19 mouse cellular contexts compared by ENCODE assay signal in the genomic region with DNA sequence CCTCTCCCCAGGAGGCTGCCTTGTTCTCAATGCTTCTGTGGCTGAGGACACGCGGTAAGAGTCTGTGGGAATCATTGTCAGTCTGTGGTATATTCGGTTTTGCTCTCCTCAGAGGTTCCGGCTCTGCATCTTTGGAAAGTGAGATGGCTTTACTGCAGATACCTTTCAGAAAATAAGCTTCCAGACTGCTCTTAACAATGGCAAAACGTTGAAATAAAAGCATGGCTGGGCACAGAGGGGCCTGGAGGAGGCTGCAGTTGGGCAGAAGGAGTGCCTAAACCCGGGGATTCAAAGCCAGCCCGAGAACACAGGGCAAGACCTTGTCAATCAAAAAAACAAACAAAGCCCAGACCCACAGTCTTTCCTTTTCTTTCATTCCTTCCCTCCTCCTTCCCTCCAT. TPM values are rescaled to one million over a fixed set of nuclear protein-coding genes. Genes with fewer than 3 reads are reported as not detected.
DNase-seq lines count a peak whose midpoint lies in the region; ATAC-seq and TF ChIP-seq lines count a peak whose summit lies in the region.
"Had no signal": no experiment of that assay in that cellular context is flagged by ENCODE, and none has a peak within 500 bp of the region (broad histone marks: within the 10 kb centered on the region; RNA-seq: fewer than 3 reads in every experiment).

No protein-coding gene starts in this region.

- DNase-seq in liver, postnatal 0 days, result no peak
- no peak for DNase-seq in forebrain, embryonic 11.5 days (ENCODE audit: low spot score)
- no peak for DNase-seq in kidney, adult 8-10 months
- no peak for DNase-seq in heart, postnatal 4 days
- no peak for DNase-seq in T-cell, adult 2 months (ENCODE audit: low spot score)
- DNase-seq: adrenal gland, postnatal 36 days; cerebellum, postnatal 10 days; kidney, adult 18-20 months; lung, postnatal 14 days; spleen, adult 18-20 months had no signal

- ATAC-seq in liver, postnatal 0 days, result no peak
- ATAC-seq in liver, embryonic 12.5 days, result no peak
- no peak for ATAC-seq in forebrain, embryonic 11.5 days (replicated peaks; ENCODE audit: low FRiP score)
- ATAC-seq in hindbrain, embryonic 15.5 days (ENCODE audit: low FRiP score, low read depth), result no peak
- ATAC-seq in neural tube, embryonic 14.5 days (ENCODE audit: low read depth), result no peak

- H3K27ac ChIP-seq in liver, postnatal 0 days (ENCODE audit: low read depth), result no peak overlapping the region
- H3K27ac ChIP-seq in liver, embryonic 12.5 days, result no peak overlapping the region
- H3K27ac ChIP-seq in forebrain, embryonic 11.5 days (ENCODE audit: low read depth, low read length), result peak overlapping the region; percentile 90
- H3K27ac ChIP-seq in hindbrain, embryonic 15.5 days (replicated peaks), result peak overlapping the region; percentile 47; the same call in 1 of the 2 replicates
- H3K27ac ChIP-seq in neural tube, embryonic 14.5 days (ENCODE audit: low read depth, low read length), result peak overlapping the region; percentile 28; the same call in 1 of the 2 replicates
- H3K27ac ChIP-seq: heart, embryonic 13.5 days; limb, embryonic 10.5 days; liver, embryonic 15.5 days; stomach, embryonic 15.5 days had no signal

- H3K9me3 ChIP-seq in liver, postnatal 0 days (ENCODE audit: low read length), result no peaks in the 10 kb centered on the region
- no peaks in the 10 kb centered on the region for H3K9me3 ChIP-seq in liver, embryonic 12.5 days (replicated peaks)
- no peaks in the 10 kb centered on the region for H3K9me3 ChIP-seq in forebrain, embryonic 11.5 days (ENCODE audit: control insufficient read depth, low read length)
- H3K9me3 ChIP-seq in hindbrain, embryonic 15.5 days, result no peaks in the 10 kb centered on the region
- H3K9me3 ChIP-seq in neural tube, embryonic 14.5 days (ENCODE audit: control insufficient read depth, low read length), result no peaks in the 10 kb centered on the region
- H3K9me3 ChIP-seq: heart, embryonic 13.5 days; limb, embryonic 10.5 days; liver, embryonic 15.5 days; stomach, embryonic 15.5 days had no signal

- H3K27me3 ChIP-seq in liver, postnatal 0 days (ENCODE audit: insufficient read depth, low read length), result peaks cover 18% of the 10 kb centered on the region
- H3K27me3 ChIP-seq in liver, embryonic 12.5 days (replicated peaks), result peaks cover 72% of the 10 kb centered on the region
- H3K27me3 ChIP-seq in forebrain, embryonic 11.5 days (ENCODE audit: control insufficient read depth, insufficient read depth, low read length), result no peaks in the 10 kb centered on the region
- no peaks in the 10 kb centered on the region for H3K27me3 ChIP-seq in hindbrain, embryonic 15.5 days
- H3K27me3 ChIP-seq in neural tube, embryonic 14.5 days (ENCODE audit: control insufficient read depth, insufficient read depth, low read length), result no peaks in the 10 kb centered on the region
- H3K27me3 ChIP-seq: stomach, embryonic 15.5 days had no signal

- H3K4me1 ChIP-seq in liver, postnatal 0 days (ENCODE audit: insufficient read depth), result no peaks in the 10 kb centered on the region; the same call in 1 of the 2 replicates
- H3K4me1 ChIP-seq in liver, embryonic 12.5 days, result peaks cover 30% of the 10 kb centered on the region
- H3K4me1 ChIP-seq in forebrain, embryonic 11.5 days (replicated peaks; ENCODE audit: control insufficient read depth, insufficient read depth, low read length), result peaks cover 43% of the 10 kb centered on the region
- H3K4me1 ChIP-seq in hindbrain, embryonic 15.5 days (replicated peaks), result peaks cover 44% of the 10 kb centered on the region
- H3K4me1 ChIP-seq in neural tube, embryonic 14.5 days (ENCODE audit: control insufficient read depth, insufficient read depth, low read length), result peaks cover 41% of the 10 kb centered on the region

- 17% methylated on average over 7 of the region's 7 CpGs for WGBS in liver, postnatal 0 days (ENCODE audit: insufficient replicate concordance)
- WGBS in liver, embryonic 12.5 days (ENCODE audit: insufficient replicate concordance), result 23% methylated on average over 7 of the region's 7 CpGs
- 8% methylated on average over 7 of the region's 7 CpGs for WGBS in forebrain, embryonic 11.5 days
- 8% methylated on average over 7 of the region's 7 CpGs for whole genome bisulfite sequencing in hindbrain, embryonic 15.5 days
- 14% methylated on average over 7 of the region's 7 CpGs for WGBS in neural tube, embryonic 14.5 days

- TF ChIP-seq EP300 in liver, postnatal 0 days (IDR thresholded peaks at IDR 0.05; ENCODE audit: low read depth), result no peak

- no peak overlapping the region for H3K4me3 ChIP-seq in liver, postnatal 0 days (ENCODE audit: low read depth, low read length)
- H3K4me3 ChIP-seq in liver, embryonic 12.5 days, result no peak overlapping the region
- no peak overlapping the region for H3K4me3 ChIP-seq in forebrain, embryonic 11.5 days (ENCODE audit: low read depth, low read length)
- H3K4me3 ChIP-seq in hindbrain, embryonic 15.5 days, result no peak overlapping the region
- H3K4me3 ChIP-seq in neural tube, embryonic 14.5 days (ENCODE audit: low read depth, low read length), result no peak overlapping the region
- H3K4me3 ChIP-seq: heart, embryonic 13.5 days; limb, embryonic 10.5 days; liver, embryonic 15.5 days; stomach, embryonic 15.5 days had no signal

- no peaks in the 10 kb centered on the region for H3K36me3 ChIP-seq in liver, postnatal 0 days (replicated peaks; ENCODE audit: insufficient read depth, low read length)
- no peaks in the 10 kb centered on the region for H3K36me3 ChIP-seq in liver, embryonic 12.5 days
- H3K36me3 ChIP-seq in forebrain, embryonic 11.5 days (ENCODE audit: control insufficient read depth, insufficient read depth, low read length), result no peaks in the 10 kb centered on the region
- no peaks in the 10 kb centered on the region for H3K36me3 ChIP-seq in hindbrain, embryonic 15.5 days
- no peaks in the 10 kb centered on the region for H3K36me3 ChIP-seq in neural tube, embryonic 14.5 days (ENCODE audit: control insufficient read depth, insufficient read depth, low read length)
- H3K36me3 ChIP-seq: heart, embryonic 13.5 days; limb, embryonic 10.5 days; liver, embryonic 15.5 days; stomach, embryonic 15.5 days had no signal

- TF ChIP-seq CTCF in liver, postnatal 0 days (IDR thresholded peaks at IDR 0.05; ENCODE audit: low read depth), result no peak

- no peak overlapping the region; the same call in 1 of the 2 replicates for H3K9ac ChIP-seq in liver, postnatal 0 days (replicated peaks)
- no peak overlapping the region for H3K9ac ChIP-seq in liver, embryonic 12.5 days
- H3K9ac ChIP-seq in forebrain, embryonic 11.5 days (ENCODE audit: low read length), result peak overlapping the region; percentile 37
- H3K9ac ChIP-seq in hindbrain, embryonic 15.5 days, result no peak overlapping the region
- H3K9ac ChIP-seq in neural tube, embryonic 14.5 days (replicated peaks; ENCODE audit: low read depth, low read length), result no peak overlapping the region
- H3K9ac ChIP-seq: heart, embryonic 13.5 days; liver, embryonic 15.5 days; stomach, embryonic 15.5 days had no signal

- H3K4me2 ChIP-seq in liver, postnatal 0 days (ENCODE audit: low read depth, low read length), result 0 out of 2 replicates have a peak overlapping the region, but pooled peaks have one; percentile 4
- H3K4me2 ChIP-seq in liver, embryonic 12.5 days, result no peak overlapping the region
- no peak overlapping the region for H3K4me2 ChIP-seq in forebrain, embryonic 11.5 days (ENCODE audit: low read depth, low read length, severe bottlenecking)
- no peak overlapping the region for H3K4me2 ChIP-seq in hindbrain, embryonic 15.5 days
- H3K4me2 ChIP-seq in neural tube, embryonic 14.5 days (ENCODE audit: low read depth, low read length), result no peak overlapping the region
- H3K4me2 ChIP-seq: heart, embryonic 13.5 days; liver, embryonic 15.5 days; stomach, embryonic 15.5 days had no signal

RNA-seq across cellular contexts. Expression of a gene that starts 29.7 kb away (rescaled TPM):
- polyA plus RNA-seq in liver, postnatal 0 days (2015; fragmentation: Nextera tagmentation; extraction: Ambion mirVana), result 51.0 and 55.5 TPM in 2 replicates
- 25.6 and 26.7 TPM in 2 replicates for polyA plus RNA-seq in liver, embryonic 12.5 days (2016; fragmentation: Nextera tagmentation; extraction: Ambion mirVana)
- polyA plus RNA-seq in forebrain, embryonic 11.5 days (2014; fragmentation: Nextera tagmentation; extraction: Ambion mirVana), result 33.2 and 33.8 TPM in 2 replicates
- polyA plus RNA-seq in hindbrain, embryonic 15.5 days (2015; fragmentation: Nextera tagmentation; extraction: Ambion mirVana), result 21.9 and 25.9 TPM in 2 replicates
- 10.9 and 33.9 TPM in 2 replicates for polyA plus RNA-seq in neural tube, embryonic 14.5 days (2014; fragmentation: Nextera tagmentation; extraction: Ambion mirVana)
- 10 to 100 TPM; 51.2 to 52.7 TPM for total RNA-seq in heart, postnatal 4 days (2021)
- total RNA-seq: neutrophil, adult 5-6 weeks had no signal

RNA-seq across cellular contexts. Expression of a gene that starts 36.9 kb away (rescaled TPM):
- polyA plus RNA-seq in liver, postnatal 0 days (2015; fragmentation: Nextera tagmentation; extraction: Ambion mirVana), result 38.3 and 38.4 TPM in 2 replicates
- 49.0 and 51.6 TPM in 2 replicates for polyA plus RNA-seq in liver, embryonic 12.5 days (2016; fragmentation: Nextera tagmentation; extraction: Ambion mirVana)
- polyA plus RNA-seq in forebrain, embryonic 11.5 days (2014; fragmentation: Nextera tagmentation; extraction: Ambion mirVana), result 83.4 and 94.0 TPM in 2 replicates
- polyA plus RNA-seq in hindbrain, embryonic 15.5 days (2015; fragmentation: Nextera tagmentation; extraction: Ambion mirVana), result 81.6 and 82.8 TPM in 2 replicates
- polyA plus RNA-seq in neural tube, embryonic 14.5 days (2014; fragmentation: Nextera tagmentation; extraction: Ambion mirVana), result 80.0 and 82.4 TPM in 2 replicates
- total RNA-seq in heart, postnatal 4 days (2021), result 10 to 100 TPM; 34.6 to 35.6 TPM

RNA-seq across cellular contexts. Expression of a gene that starts 48.5 kb away (rescaled TPM):
- 10.1 and 13.9 TPM in 2 replicates for polyA plus RNA-seq in liver, postnatal 0 days (2015; fragmentation: Nextera tagmentation; extraction: Ambion mirVana)
- polyA plus RNA-seq in liver, embryonic 12.5 days (2016; fragmentation: Nextera tagmentation; extraction: Ambion mirVana), result 2.4 and 3.2 TPM in 2 replicates
- polyA plus RNA-seq in forebrain, embryonic 11.5 days (2014; fragmentation: Nextera tagmentation; extraction: Ambion mirVana), result 0.25 and 0.29 TPM in 2 replicates
- polyA plus RNA-seq in hindbrain, embryonic 15.5 days (2015; fragmentation: Nextera tagmentation; extraction: Ambion mirVana), result 0.35 and 0.41 TPM in 2 replicates
- 0.09 and 0.36 TPM in 2 replicates for polyA plus RNA-seq in neural tube, embryonic 14.5 days (2014; fragmentation: Nextera tagmentation; extraction: Ambion mirVana)
- under 1 TPM; 0.32 to 0.36 TPM for total RNA-seq in heart, postnatal 4 days (2021)
- total RNA-seq: megakaryocyte-erythroid progenitor cell, adult 5-6 weeks had no signal

RNA-seq across cellular contexts. Expression of a gene that starts 49.6 kb away (rescaled TPM):
- polyA plus RNA-seq in liver, postnatal 0 days (2015; fragmentation: Nextera tagmentation; extraction: Ambion mirVana), result 17.6 and 22.1 TPM in 2 replicates
- 26.7 and 32.4 TPM in 2 replicates for polyA plus RNA-seq in liver, embryonic 12.5 days (2016; fragmentation: Nextera tagmentation; extraction: Ambion mirVana)
- polyA plus RNA-seq in forebrain, embryonic 11.5 days (2014; fragmentation: Nextera tagmentation; extraction: Ambion mirVana), result 38.6 and 42.9 TPM in 2 replicates
- 74.3 and 80.5 TPM in 2 replicates for polyA plus RNA-seq in hindbrain, embryonic 15.5 days (2015; fragmentation: Nextera tagmentation; extraction: Ambion mirVana)
- polyA plus RNA-seq in neural tube, embryonic 14.5 days (2014; fragmentation: Nextera tagmentation; extraction: Ambion mirVana), result 39.7 and 51.7 TPM in 2 replicates
- 100 to 1,000 TPM; 200 to 203 TPM for total RNA-seq in heart, postnatal 4 days (2021)

Comparison
In these comparisons a context has a peak if more than half of its experiments do, and no peak if none do; other contexts are left out.
1. H3K27ac ChIP-seq: peak in forebrain, embryonic 11.5 days (single experiment), hindbrain, embryonic 15.5 days (single experiment) and neural tube, embryonic 14.5 days (single experiment); none in liver, postnatal 0 days (single experiment) and liver, embryonic 12.5 days (single experiment).